Mouse (Mus musculus): ENCODE results near the gene Nfia. TPM values are rescaled to one million over a fixed set of nuclear protein-coding genes. Genes with fewer than 3 reads are reported as not detected.

The Nfia gene
- polyA plus RNA-seq, 1 experiment from 2014 or later: 42.0 TPM

- H3K27ac ChIP-seq (ENCODE audit: poor library complexity, severe bottlenecking): no peak overlapping the region
- peaks cover 42% of the 10 kb centered on the region for H3K4me1 ChIP-seq (replicated peaks)
- 67% methylated on average over 3 of the region's 3 CpGs for WGBS
- H3K9ac ChIP-seq: no peak overlapping the region
- no peak overlapping the region for H3K4me3 ChIP-seq
- no peaks in the 10 kb centered on the region for H3K27me3 ChIP-seq (replicated peaks)
- no peaks in the 10 kb centered on the region for H3K9me3 ChIP-seq (replicated peaks)
- H3K36me3 ChIP-seq: 0 out of 2 replicates have a peak, but pooled peaks cover 2% of the 10 kb centered on the region
- no peak for ATAC-seq (ENCODE audit: insufficient number of reproducible peaks, low FRiP score)
- H3K4me2 ChIP-seq: no peak overlapping the region
Observed at GRCm38 (mm10) chr4:97818498-97818897, 46.0 kb downstream of the Nfia start.

- no peaks in the 10 kb centered on the region for H3K27me3 ChIP-seq (replicated peaks)
- no peaks in the 10 kb centered on the region for H3K9me3 ChIP-seq (replicated peaks)
- whole genome bisulfite sequencing: 81% methylated on average over 8 of the region's 8 CpGs
- no peak overlapping the region for H3K9ac ChIP-seq
- no peak overlapping the region for H3K4me2 ChIP-seq
- H3K27ac ChIP-seq (ENCODE audit: poor library complexity, severe bottlenecking): no peak overlapping the region
- ATAC-seq (ENCODE audit: insufficient number of reproducible peaks, low FRiP score): no peak
- H3K4me3 ChIP-seq: no peak overlapping the region
- H3K4me1 ChIP-seq (replicated peaks): peaks cover 40% of the 10 kb centered on the region
- 0 out of 2 replicates have a peak, but pooled peaks cover 2% of the 10 kb centered on the region for H3K36me3 ChIP-seq
Observed at GRCm38 (mm10) chr4:97819101-97819500, 46.6 kb downstream of the Nfia start.

- 79% methylated on average over 4 of the region's 4 CpGs for WGBS
- Histone ChIP-seq H3K9me3 (replicated peaks) (no peaks in the 10 kb centered on the region), H3K27me3 (replicated peaks) (no peaks in the 10 kb centered on the region), H3K4me1 (replicated peaks) (peaks cover 50% of the 10 kb centered on the region), H3K4me2 (no peak overlapping the region), H3K9ac (no peak overlapping the region), H3K36me3 (0 out of 2 replicates have a peak, but pooled peaks cover 2% of the 10 kb centered on the region), H3K27ac (ENCODE audit: poor library complexity, severe bottlenecking) (no peak overlapping the region), H3K4me3 (no peak overlapping the region)
- ATAC-seq (ENCODE audit: insufficient number of reproducible peaks, low FRiP score): no peak
Observed at GRCm38 (mm10) chr4:97820474-97821259, 48.1 kb downstream of the Nfia start.

GRCm38 (mm10) chr4:97821556-97822251 is 49.2 kb downstream of the Nfia start:
- Histone ChIP-seq H3K4me3 (no peak overlapping the region), H3K27me3 (replicated peaks) (no peaks in the 10 kb centered on the region), H3K9me3 (replicated peaks) (no peaks in the 10 kb centered on the region), H3K4me2 (no peak overlapping the region), H3K9ac (no peak overlapping the region), H3K27ac (ENCODE audit: poor library complexity, severe bottlenecking) (no peak overlapping the region), H3K4me1 (replicated peaks) (peaks cover 58% of the 10 kb centered on the region), H3K36me3 (0 out of 2 replicates have a peak, but pooled peaks cover 2% of the 10 kb centered on the region)
- WGBS: 79% methylated on average over 4 of the region's 4 CpGs
- no peak for ATAC-seq (ENCODE audit: insufficient number of reproducible peaks, low FRiP score)

GRCm38 (mm10) chr4:97823512-97823911 is 51.0 kb downstream of the Nfia start:
- WGBS: 79% methylated on average over 6 of the region's 6 CpGs
- Histone ChIP-seq H3K9ac (no peak overlapping the region), H3K4me2 (no peak overlapping the region), H3K27ac (ENCODE audit: poor library complexity, severe bottlenecking) (no peak overlapping the region), H3K9me3 (replicated peaks) (no peaks in the 10 kb centered on the region), H3K36me3 (0 out of 2 replicates have a peak, but pooled peaks cover 2% of the 10 kb centered on the region), H3K27me3 (replicated peaks) (no peaks in the 10 kb centered on the region), H3K4me1 (replicated peaks) (peaks cover 65% of the 10 kb centered on the region), H3K4me3 (no peak overlapping the region)
- ATAC-seq (ENCODE audit: insufficient number of reproducible peaks, low FRiP score): no peak

GRCm38 (mm10) chr4:97824451-97824850 is 51.9 kb downstream of the Nfia start:
- Histone ChIP-seq H3K9ac (no peak overlapping the region), H3K4me3 (no peak overlapping the region), H3K27me3 (replicated peaks) (no peaks in the 10 kb centered on the region), H3K4me2 (no peak overlapping the region), H3K27ac (ENCODE audit: poor library complexity, severe bottlenecking) (peak overlapping the region; percentile 18; the same call in 1 of the 2 replicates), H3K9me3 (replicated peaks) (no peaks in the 10 kb centered on the region), H3K36me3 (0 out of 2 replicates have a peak, but pooled peaks cover 2% of the 10 kb centered on the region), H3K4me1 (replicated peaks) (peaks cover 61% of the 10 kb centered on the region)
- no peak for ATAC-seq (ENCODE audit: insufficient number of reproducible peaks, low FRiP score)
- WGBS: 48% methylated on average over 4 of the region's 4 CpGs

- no peak for ATAC-seq (ENCODE audit: insufficient number of reproducible peaks, low FRiP score)
- no peak overlapping the region for H3K9ac ChIP-seq
- 0 out of 2 replicates have a peak overlapping the region, but pooled peaks have one; percentile 82 for H3K27ac ChIP-seq (ENCODE audit: poor library complexity, severe bottlenecking)
Observed at GRCm38 (mm10) chr4:97825432-97825831, 52.9 kb downstream of the Nfia start.

GRCm38 (mm10) chr4:97825841-97826240 is 53.3 kb downstream of the Nfia start:
- H3K36me3 ChIP-seq: 0 out of 2 replicates have a peak, but pooled peaks cover 2% of the 10 kb centered on the region
- no peak for ATAC-seq (ENCODE audit: insufficient number of reproducible peaks, low FRiP score)
- WGBS: 64% methylated on average over 4 of the region's 4 CpGs
- H3K9ac ChIP-seq: no peak overlapping the region
- H3K4me2 ChIP-seq: no peak overlapping the region
- H3K27ac ChIP-seq (ENCODE audit: poor library complexity, severe bottlenecking): peak overlapping the region; percentile 82
- H3K9me3 ChIP-seq (replicated peaks): no peaks in the 10 kb centered on the region
- no peak overlapping the region for H3K4me3 ChIP-seq
- no peaks in the 10 kb centered on the region for H3K27me3 ChIP-seq (replicated peaks)
- H3K4me1 ChIP-seq (replicated peaks): peaks cover 67% of the 10 kb centered on the region

More at GRCm38 (mm10) chr4:97825432-97825831, 52.9 kb downstream of the Nfia start:
- no peak overlapping the region for H3K4me2 ChIP-seq
- 54% methylated on average over 4 of the region's 4 CpGs for WGBS
- no peaks in the 10 kb centered on the region for H3K9me3 ChIP-seq (replicated peaks)
- peaks cover 67% of the 10 kb centered on the region for H3K4me1 ChIP-seq (replicated peaks)
- H3K27me3 ChIP-seq (replicated peaks): no peaks in the 10 kb centered on the region
- no peak overlapping the region for H3K4me3 ChIP-seq
- 0 out of 2 replicates have a peak, but pooled peaks cover 2% of the 10 kb centered on the region for H3K36me3 ChIP-seq

GRCm38 (mm10) chr4:97827115-97827514 is 54.6 kb downstream of the Nfia start:
- 53% methylated on average over 6 of the region's 6 CpGs for WGBS
- Histone ChIP-seq H3K27me3 (replicated peaks) (no peaks in the 10 kb centered on the region), H3K9ac (no peak overlapping the region), H3K27ac (ENCODE audit: poor library complexity, severe bottlenecking) (peak overlapping the region; percentile 82), H3K4me1 (replicated peaks) (peaks cover 77% of the 10 kb centered on the region), H3K4me3 (no peak overlapping the region), H3K9me3 (replicated peaks) (no peaks in the 10 kb centered on the region), H3K4me2 (no peak overlapping the region), H3K36me3 (no peaks in the 10 kb centered on the region)
- ATAC-seq (ENCODE audit: insufficient number of reproducible peaks, low FRiP score): no peak; the same call in 1 of the 2 replicates

- peaks cover 74% of the 10 kb centered on the region for H3K4me1 ChIP-seq (replicated peaks)
- no peak overlapping the region for H3K4me3 ChIP-seq
- no peak for ATAC-seq (ENCODE audit: insufficient number of reproducible peaks, low FRiP score)
- H3K4me2 ChIP-seq: no peak overlapping the region
- no peaks in the 10 kb centered on the region for H3K36me3 ChIP-seq
- H3K9ac ChIP-seq: no peak overlapping the region
- H3K27ac ChIP-seq (ENCODE audit: poor library complexity, severe bottlenecking): no peak overlapping the region
- H3K9me3 ChIP-seq (replicated peaks): no peaks in the 10 kb centered on the region
- 29% methylated on average over 1 of the region's 1 CpGs for WGBS
- no peaks in the 10 kb centered on the region for H3K27me3 ChIP-seq (replicated peaks)
Observed at GRCm38 (mm10) chr4:97828579-97828978, 56.0 kb downstream of the Nfia start.

Data from heart, embryonic 12.5 days (tissue).